28 mouse cellular contexts compared by ENCODE assay signal in the genomic region with DNA sequence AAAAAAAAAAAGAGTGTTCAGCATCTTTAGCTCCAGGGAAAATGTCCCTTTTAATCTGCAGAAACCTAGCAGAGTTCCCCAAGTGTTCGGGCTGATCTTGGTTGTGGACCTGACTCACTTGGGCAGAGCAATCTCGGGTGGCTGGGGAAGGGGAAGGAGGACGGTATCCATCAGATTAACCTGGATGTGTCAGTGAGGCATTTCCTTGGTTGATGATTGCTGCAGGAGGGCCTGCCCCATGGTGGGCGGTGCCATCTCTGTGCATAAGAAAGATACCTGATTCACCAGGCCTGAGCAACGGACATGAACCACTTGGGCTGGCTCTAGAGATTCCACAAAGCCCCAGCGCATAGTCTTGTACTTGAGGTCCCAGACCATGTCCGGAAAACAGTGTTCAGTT. TPM values are rescaled to one million over a fixed set of nuclear protein-coding genes. Genes with fewer than 3 reads are reported as not detected.
DNase-seq lines count a peak whose midpoint lies in the region; ATAC-seq and TF ChIP-seq lines count a peak whose summit lies in the region.
"Had no signal": no experiment of that assay in that cellular context is flagged by ENCODE, and none has a peak within 500 bp of the region (broad histone marks: within the 10 kb centered on the region; RNA-seq: fewer than 3 reads in every experiment).

No protein-coding gene starts in this region.

- TF ChIP-seq CTCF in MEL (IDR thresholded peaks at IDR 0.05 in 2 of 3, conservative IDR thresholded peaks at IDR 0.05 in 1 of 3; ENCODE audit: control insufficient read depth in 1 of 3, insufficient read depth in 1 of 3, low read depth in 2 of 3, low read length in 3 of 3, poor library complexity in 1 of 3, severe bottlenecking in 1 of 3) = no peak

- no peaks in the 10 kb centered on the region for H3K27me3 ChIP-seq in heart, embryonic 13.5 days (replicated peaks)
- H3K27me3 ChIP-seq in MEL (ENCODE audit: control insufficient read depth in 1 of 2, insufficient read depth in 2 of 2, low read length in 2 of 2) = no peaks in the 10 kb centered on the region
- H3K27me3 ChIP-seq in liver, embryonic 11.5 days (replicated peaks; ENCODE audit: control insufficient read depth, insufficient read depth, low read length) = no peaks in the 10 kb centered on the region
- H3K27me3 ChIP-seq: forebrain, embryonic 15.5 days had no signal

- no peak for TF ChIP-seq POLR2A in MEL (IDR thresholded peaks at IDR 0.05; ENCODE audit: control insufficient read depth in 1 of 2, insufficient read depth in 1 of 2, low read depth in 1 of 2, low read length in 2 of 2, poor library complexity in 1 of 2)

- 54% methylated on average over 7 of the region's 7 CpGs for WGBS in heart, embryonic 13.5 days
- 60% methylated on average over 7 of the region's 7 CpGs for WGBS in liver, embryonic 11.5 days

- no peak overlapping the region for H3K27ac ChIP-seq in heart, embryonic 13.5 days (replicated peaks)
- H3K27ac ChIP-seq in MEL (ENCODE audit: control insufficient read depth, low read depth, low read length) = no peak overlapping the region
- H3K27ac ChIP-seq in liver, embryonic 11.5 days (ENCODE audit: low read depth, low read length) = no peak overlapping the region
- H3K27ac ChIP-seq: embryonic facial prominence, embryonic 10.5 days; embryonic facial prominence, embryonic 13.5 days; forebrain, embryonic 12.5 days; forebrain, embryonic 15.5 days; hindbrain, embryonic 14.5 days; hindbrain, postnatal 0 days had no signal

- DNase-seq in heart, adult 18-20 months = no peak
- DNase-seq in 416B (ENCODE audit: low read depth) (peak; percentile 14), MEL (ENCODE audit: low read depth, low spot score) (peak; percentile 58)
- no peak for DNase-seq in adrenal gland, adult (ENCODE audit: inconsistent age in 2 of 2, low spot score in 1 of 2)
- DNase-seq in liver, embryonic 11.5 days (ENCODE audit: low spot score) = no peak
- DNase-seq: adrenal gland, postnatal 10 days; adrenal gland, postnatal 36 days; cerebellum, adult 18-20 months; cerebellum, adult 9-11 months; cerebellum, postnatal 25 days; embryo, embryonic 11 days; gastrocnemius, postnatal 25 days; heart, postnatal 14 days; heart, postnatal 4 days had no signal

- 0 out of 2 replicates have a peak, but pooled peaks cover 12% of the 10 kb centered on the region for H3K4me1 ChIP-seq in heart, embryonic 13.5 days
- H3K4me1 ChIP-seq in MEL (ENCODE audit: control insufficient read depth in 1 of 2, insufficient read depth in 2 of 2, low read length in 2 of 2) = peaks cover 0 to 4% of the 10 kb centered on the region in 2 experiments; a peak in 3 of 4 replicates
- H3K4me1 ChIP-seq in liver, embryonic 11.5 days (replicated peaks; ENCODE audit: control insufficient read depth, insufficient read depth, low read length) = no peaks in the 10 kb centered on the region
- H3K4me1 ChIP-seq: forebrain, embryonic 12.5 days; forebrain, embryonic 15.5 days had no signal

- no peaks in the 10 kb centered on the region for H3K9me3 ChIP-seq in heart, embryonic 13.5 days
- H3K9me3 ChIP-seq in MEL (replicated peaks; ENCODE audit: insufficient read depth, low read length) = no peaks in the 10 kb centered on the region
- H3K9me3 ChIP-seq in liver, embryonic 11.5 days (ENCODE audit: control insufficient read depth, low read length) = no peaks in the 10 kb centered on the region
- H3K9me3 ChIP-seq: embryonic facial prominence, embryonic 10.5 days; embryonic facial prominence, embryonic 13.5 days; forebrain, embryonic 12.5 days; forebrain, embryonic 15.5 days had no signal

- no peaks in the 10 kb centered on the region for H3K36me3 ChIP-seq in heart, embryonic 13.5 days
- H3K36me3 ChIP-seq in MEL (ENCODE audit: control insufficient read depth in 1 of 2, insufficient read depth in 2 of 2, low read length in 2 of 2) = 0 out of 4 replicates have a peak, but pooled peaks cover 0 to 2% of the 10 kb centered on the region in 2 experiments
- H3K36me3 ChIP-seq in liver, embryonic 11.5 days (ENCODE audit: control insufficient read depth, insufficient read depth, low read length) = no peaks in the 10 kb centered on the region
- H3K36me3 ChIP-seq: embryonic facial prominence, embryonic 10.5 days; embryonic facial prominence, embryonic 13.5 days; forebrain, embryonic 12.5 days; forebrain, embryonic 15.5 days; G1E had no signal

- TF ChIP-seq EP300 in MEL (IDR thresholded peaks at IDR 0.05; ENCODE audit: low read depth in 1 of 2, low read length in 2 of 2) = no peak

- no peaks in the 10 kb centered on the region for H3K79me2 ChIP-seq in MEL (ENCODE audit: control insufficient read depth, insufficient read depth, low read length, poor library complexity)

- no peak overlapping the region for H3K4me2 ChIP-seq in heart, embryonic 13.5 days
- H3K4me2 ChIP-seq in liver, embryonic 11.5 days = no peak overlapping the region
- H3K4me2 ChIP-seq: embryonic facial prominence, embryonic 13.5 days; forebrain, embryonic 12.5 days; forebrain, embryonic 15.5 days; heart, embryonic 11.5 days; hindbrain, embryonic 14.5 days had no signal

- H3K9ac ChIP-seq in heart, embryonic 13.5 days = peak overlapping the region; percentile 19; the same call in 1 of the 2 replicates
- H3K9ac ChIP-seq in MEL (ENCODE audit: control insufficient read depth, low read depth, low read length, poor library complexity, severe bottlenecking) = no peak overlapping the region
- H3K9ac ChIP-seq in liver, embryonic 11.5 days (ENCODE audit: low read depth, low read length) = no peak overlapping the region
- H3K9ac ChIP-seq: embryonic facial prominence, embryonic 13.5 days; forebrain, embryonic 12.5 days; forebrain, embryonic 15.5 days; hindbrain, embryonic 14.5 days had no signal

- H3K4me3 ChIP-seq in heart, embryonic 13.5 days = no peak overlapping the region
- no peak overlapping the region for H3K4me3 ChIP-seq in MEL (ENCODE audit: control insufficient read depth in 1 of 2, insufficient read depth in 1 of 2, low read depth in 2 of 2, low read length in 2 of 2)
- no peak overlapping the region for H3K4me3 ChIP-seq in liver, embryonic 11.5 days (ENCODE audit: low read depth, low read length)
- H3K4me3 ChIP-seq: embryonic facial prominence, embryonic 10.5 days; embryonic facial prominence, embryonic 13.5 days; erythroblast, embryonic 14.5 days; forebrain, embryonic 12.5 days; forebrain, embryonic 15.5 days had no signal

- ATAC-seq in heart, embryonic 13.5 days (ENCODE audit: extremely low read depth, insufficient number of reproducible peaks, low FRiP score, low TSS enrichment) = no peak
- ATAC-seq in megakaryocyte progenitor cell, adult 5-6 weeks (replicated peaks; ENCODE audit: poor library complexity) = peak; percentile 43
- ATAC-seq in liver, embryonic 11.5 days (replicated peaks; ENCODE audit: low FRiP score) = no peak
- ATAC-seq: activated CD4-positive, CD25-positive, alpha-beta regulatory T cell, adult 4 months; forebrain, embryonic 15.5 days; hindbrain, postnatal 0 days; inflammation-experienced regulatory T-cells, adult 6 months; intestine, embryonic 16.5 days had no signal

- no peak for TF ChIP-seq RAD21 in MEL (IDR thresholded peaks at IDR 0.05; ENCODE audit: low read depth, low read length)

TF ChIP-seq in MEL, 35 proteins besides CTCF, POLR2A, EP300 and RAD21:
- TF ChIP-seq HCFC1 (IDR thresholded peaks at IDR 0.05; ENCODE audit: low read depth, low read length) (no peak), GATA1 (IDR thresholded peaks at IDR 0.05; ENCODE audit: low read depth, low read length) (no peak), MAZ (IDR thresholded peaks at IDR 0.05; ENCODE audit: low read depth, low read length) (no peak), MYB (IDR thresholded peaks at IDR 0.05; ENCODE audit: low read depth, low read length) (no peak), BHLHE40 (IDR thresholded peaks at IDR 0.05; ENCODE audit: borderline replicate concordance, low read depth, low read length) (no peak), UBTF (IDR thresholded peaks at IDR 0.05; ENCODE audit: borderline replicate concordance, insufficient read depth, low read depth, low read length) (no peak), ZMIZ1 (IDR thresholded peaks at IDR 0.05; ENCODE audit: low read depth, low read length) (no peak), CHD1 (IDR thresholded peaks at IDR 0.05; ENCODE audit: low read depth, low read length) (no peak), RCOR1 (IDR thresholded peaks at IDR 0.05; ENCODE audit: low read depth, low read length) (no peak), ZC3H11A (IDR thresholded peaks at IDR 0.05; ENCODE audit: low read depth, low read length) (no peak), TAL1 (IDR thresholded peaks at IDR 0.05; ENCODE audit: low read length) (no peak)

RNA-seq across cellular contexts. Expression of gene Rftn1, which starts 36.9 kb away (rescaled TPM):
- 23.5 and 26.3 TPM in 2 replicates for polyA plus RNA-seq in heart, embryonic 13.5 days (2015; fragmentation: Nextera tagmentation; extraction: Ambion mirVana)
- total RNA-seq in heart, adult 18-20 months (2021) = 10 to 100 TPM; 52.1 to 53.3 TPM
- total RNA-seq in MEL (2012; rRNA removed) = 69.1 and 70.2 TPM in 2 replicates
- polyA plus RNA-seq in MEL (2012; ENCODE audit: insufficient read depth in 1 of 2, insufficient read length in 2 of 2, low read depth in 1 of 2, low replicate concordance in 2 of 2, missing spikeins in 1 of 2) = 10 to 100 TPM in 1 of 2 experiments, not detected in 1; 76.1 TPM
- total RNA-seq in megakaryocyte progenitor cell, adult 5-6 weeks (2015) = 13.2 and 15.5 TPM in 2 replicates
- 29.8 and 36.5 TPM in 2 replicates for total RNA-seq in megakaryocyte progenitor cell, adult 5-6 weeks (2017)
- polyA plus RNA-seq in liver, embryonic 11.5 days (2014; fragmentation: Nextera tagmentation; extraction: Ambion mirVana) = 12.8 and 13.9 TPM in 2 replicates
- total RNA-seq: G1E had no signal
- polyA plus RNA-seq: G1E had no signal

Comparison
In these comparisons a context has a peak if more than half of its experiments do, and no peak if none do; other contexts are left out.
1. DNase-seq: peak in 416B (single experiment) and MEL (single experiment); none in heart, adult 18-20 months (0 of 2), adrenal gland, adult (0 of 2) and liver, embryonic 11.5 days (single experiment).